Mouse (Mus musculus) hindbrain, embryonic 10.5 days (tissue): ENCODE measurements around the gene Fbxl17. TPM values are rescaled to one million over a fixed set of nuclear protein-coding genes. Genes with fewer than 3 reads are reported as not detected.

Source experiments
- DNase-seq: peaks from one replicate; pipeline ENCODE4 v3.0.0-alpha.2; 2017; ENCODE audit warnings: low spot score
- H3K27ac ChIP-seq: fragments of 300-500 bp; sonication (generic); 2 replicates; pipeline ENCODE4 v1.5.1; 2016; ENCODE audit warnings: mild to moderate bottlenecking, moderate library complexity
- H3K27me3 ChIP-seq: fragments of 300-500 bp; sonication (generic); 2 replicates; pipeline ENCODE4 v1.6.1; 2016; ENCODE audit warnings: mild to moderate bottlenecking; ENCODE audit not compliant: poor library complexity, insufficient read depth, severe bottlenecking
- H3K36me3 ChIP-seq: fragments of 300-500 bp; sonication (generic); 2 replicates; pipeline ENCODE4 v1.6.1; 2016; ENCODE audit warnings: mild to moderate bottlenecking, moderate library complexity
- H3K4me1 ChIP-seq: fragments of 300-500 bp; sonication (generic); replicated peaks from 2 replicates; pipeline ENCODE4 v1.6.1; 2016; ENCODE audit warnings: mild to moderate bottlenecking
- H3K4me3 ChIP-seq: fragments of 300-500 bp; sonication (generic); 2 replicates; pipeline ENCODE4 v1.5.1; 2016; ENCODE audit warnings: mild to moderate bottlenecking, moderate library complexity
- H3K9me3 ChIP-seq: fragments of 300-500 bp; sonication (generic); 2 replicates; pipeline ENCODE4 v1.6.1; 2016; ENCODE audit warnings: mild to moderate bottlenecking, moderate library complexity
- WGBS: fragments of 180-500 bp; shearing (Covaris S2); methylation state at CpG from one replicate; pipeline ENCODE4 v1.1.7; 2016; 5-methylcytosine and 5-hydroxymethylcytosine counted together
- polyA plus RNA-seq: library from polyadenylated mRNA; unstranded; fragments of >200 nt; fragmentation: Nextera tagmentation; extraction: Ambion mirVana; gene quantifications from 2 replicates; pipeline ENCODE4 v1.2.1, GENCODE M21; 2016

The Fbxl17 gene
- polyA plus RNA-seq, 1 experiment from 2014 or later, result 3.7 TPM

GRCm38 (mm10) chr17:63342440-63342839 lies 157.4 kb downstream of the Fbxl17 start:
- Histone ChIP-seq H3K27me3 (no peaks in the 10 kb centered on the region), H3K4me3 (no peak overlapping the region), H3K36me3 (peaks cover 11% of the 10 kb centered on the region), H3K4me1 (no peaks in the 10 kb centered on the region), H3K27ac (no peak overlapping the region), H3K9me3 (peaks cover 8% of the 10 kb centered on the region; the same call in 1 of the 2 replicates)
- no peak for DNase-seq
- 87% methylated on average over 11 of the region's 11 CpGs for WGBS

GRCm38 (mm10) chr17:63341203-63341602 lies 158.6 kb downstream of the Fbxl17 start:
- Histone ChIP-seq H3K9me3 (no peaks in the 10 kb centered on the region), H3K36me3 (no peaks in the 10 kb centered on the region), H3K4me1 (no peaks in the 10 kb centered on the region), H3K4me3 (no peak overlapping the region), H3K27me3 (no peaks in the 10 kb centered on the region), H3K27ac (no peak overlapping the region)
- 91% methylated on average over 3 of the region's 3 CpGs for WGBS
- DNase-seq, result no peak

GRCm38 (mm10) chr17:63328888-63329287 lies 170.9 kb downstream of the Fbxl17 start:
- Histone ChIP-seq H3K4me3 (no peak overlapping the region), H3K4me1 (0 out of 2 replicates have a peak, but pooled peaks cover 7% of the 10 kb centered on the region), H3K36me3 (no peaks in the 10 kb centered on the region), H3K27me3 (no peaks in the 10 kb centered on the region), H3K27ac (no peak overlapping the region), H3K9me3 (no peaks in the 10 kb centered on the region)
- DNase-seq, result no peak
- 89% methylated on average over 2 of the region's 2 CpGs for WGBS

- Histone ChIP-seq H3K4me1 (peaks cover 7% of the 10 kb centered on the region), H3K36me3 (no peaks in the 10 kb centered on the region), H3K27ac (no peak overlapping the region), H3K27me3 (no peaks in the 10 kb centered on the region), H3K4me3 (no peak overlapping the region), H3K9me3 (no peaks in the 10 kb centered on the region)
- WGBS, result 91% methylated on average over 5 of the region's 5 CpGs
- DNase-seq, result no peak
These were observed 173.6 kb downstream of the Fbxl17 start for GRCm38 (mm10) chr17:63326227-63326626.

GRCm38 (mm10) chr17:63324672-63325071 lies 175.1 kb downstream of the Fbxl17 start:
- Histone ChIP-seq H3K4me1 (peaks cover 15% of the 10 kb centered on the region), H3K36me3 (no peaks in the 10 kb centered on the region), H3K27ac (no peak overlapping the region), H3K9me3 (no peaks in the 10 kb centered on the region), H3K4me3 (no peak overlapping the region), H3K27me3 (no peaks in the 10 kb centered on the region)
- 85% methylated on average over 2 of the region's 2 CpGs for WGBS
- no peak for DNase-seq

GRCm38 (mm10) chr17:63324039-63324438 lies 175.8 kb downstream of the Fbxl17 start:
- 31% methylated on average over 2 of the region's 2 CpGs for WGBS
- Histone ChIP-seq H3K36me3 (no peaks in the 10 kb centered on the region), H3K4me1 (peaks cover 15% of the 10 kb centered on the region), H3K4me3 (no peak overlapping the region), H3K27me3 (no peaks in the 10 kb centered on the region), H3K9me3 (no peaks in the 10 kb centered on the region), H3K27ac (no peak overlapping the region)
- DNase-seq, result peak; percentile 53

- WGBS, result 87% methylated on average over 7 of the region's 7 CpGs
- Histone ChIP-seq H3K4me1 (peaks cover 15% of the 10 kb centered on the region), H3K9me3 (no peaks in the 10 kb centered on the region), H3K27me3 (no peaks in the 10 kb centered on the region), H3K27ac (no peak overlapping the region), H3K4me3 (no peak overlapping the region), H3K36me3 (no peaks in the 10 kb centered on the region)
- DNase-seq, result no peak
These were observed 177.0 kb downstream of the Fbxl17 start for GRCm38 (mm10) chr17:63322846-63323245.

GRCm38 (mm10) chr17:63321290-63321689 lies 178.5 kb downstream of the Fbxl17 start:
- Histone ChIP-seq H3K27ac (peak overlapping the region; percentile 41), H3K27me3 (no peaks in the 10 kb centered on the region), H3K9me3 (no peaks in the 10 kb centered on the region), H3K4me3 (no peak overlapping the region), H3K4me1 (peaks cover 15% of the 10 kb centered on the region), H3K36me3 (no peaks in the 10 kb centered on the region)
- DNase-seq, result peak; percentile 18
- WGBS, result 30% methylated on average over 5 of the region's 5 CpGs

- WGBS, result 89% methylated on average over 7 of the region's 7 CpGs
- H3K4me1 ChIP-seq, result peaks cover 15% of the 10 kb centered on the region
- no peaks in the 10 kb centered on the region for H3K27me3 ChIP-seq
- no peak overlapping the region for H3K4me3 ChIP-seq
- DNase-seq, result no peak
- no peak overlapping the region for H3K27ac ChIP-seq
- H3K9me3 ChIP-seq, result peaks cover 5% of the 10 kb centered on the region; the same call in 1 of the 2 replicates
- no peaks in the 10 kb centered on the region for H3K36me3 ChIP-seq
These were observed 182.3 kb downstream of the Fbxl17 start for GRCm38 (mm10) chr17:63317518-63317917.

GRCm38 (mm10) chr17:63315646-63316480 lies 184.0 kb downstream of the Fbxl17 start:
- no peak for DNase-seq
- H3K9me3 ChIP-seq, result peaks cover 5% of the 10 kb centered on the region; the same call in 1 of the 2 replicates
- WGBS, result 89% methylated on average over 12 of the region's 12 CpGs
- H3K4me3 ChIP-seq, result no peak overlapping the region
- H3K4me1 ChIP-seq, result peaks cover 5% of the 10 kb centered on the region; the same call in 1 of the 2 replicates
- H3K36me3 ChIP-seq, result no peaks in the 10 kb centered on the region
- H3K27me3 ChIP-seq, result no peaks in the 10 kb centered on the region
- H3K27ac ChIP-seq, result no peak overlapping the region

GRCm38 (mm10) chr17:63312804-63313203 lies 187.0 kb downstream of the Fbxl17 start:
- Histone ChIP-seq H3K4me3 (no peak overlapping the region), H3K27ac (no peak overlapping the region), H3K9me3 (peaks cover 5% of the 10 kb centered on the region; the same call in 1 of the 2 replicates), H3K36me3 (no peaks in the 10 kb centered on the region), H3K27me3 (no peaks in the 10 kb centered on the region), H3K4me1 (no peaks in the 10 kb centered on the region)
- WGBS, result 98% methylated on average over 3 of the region's 3 CpGs
- no peak for DNase-seq

GRCm38 (mm10) chr17:63312330-63312729 lies 187.5 kb downstream of the Fbxl17 start:
- no peaks in the 10 kb centered on the region for H3K27me3 ChIP-seq
- H3K4me1 ChIP-seq, result no peaks in the 10 kb centered on the region
- DNase-seq, result no peak
- no peak overlapping the region for H3K4me3 ChIP-seq
- no peak overlapping the region for H3K27ac ChIP-seq
- H3K9me3 ChIP-seq, result peaks cover 5% of the 10 kb centered on the region; the same call in 1 of the 2 replicates
- H3K36me3 ChIP-seq, result no peaks in the 10 kb centered on the region
- 92% methylated on average over 10 of the region's 10 CpGs for WGBS

- Histone ChIP-seq H3K27ac (no peak overlapping the region), H3K27me3 (no peaks in the 10 kb centered on the region), H3K36me3 (no peaks in the 10 kb centered on the region), H3K9me3 (peaks cover 5% of the 10 kb centered on the region; the same call in 1 of the 2 replicates), H3K4me3 (no peak overlapping the region), H3K4me1 (no peaks in the 10 kb centered on the region)
- WGBS, result 88% methylated on average over 3 of the region's 3 CpGs
- no peak for DNase-seq
These were observed 188.2 kb downstream of the Fbxl17 start for GRCm38 (mm10) chr17:63311613-63312012.
